Mouse (Mus musculus): ENCODE measurements around the gene Hcrtr1.

DNA sequence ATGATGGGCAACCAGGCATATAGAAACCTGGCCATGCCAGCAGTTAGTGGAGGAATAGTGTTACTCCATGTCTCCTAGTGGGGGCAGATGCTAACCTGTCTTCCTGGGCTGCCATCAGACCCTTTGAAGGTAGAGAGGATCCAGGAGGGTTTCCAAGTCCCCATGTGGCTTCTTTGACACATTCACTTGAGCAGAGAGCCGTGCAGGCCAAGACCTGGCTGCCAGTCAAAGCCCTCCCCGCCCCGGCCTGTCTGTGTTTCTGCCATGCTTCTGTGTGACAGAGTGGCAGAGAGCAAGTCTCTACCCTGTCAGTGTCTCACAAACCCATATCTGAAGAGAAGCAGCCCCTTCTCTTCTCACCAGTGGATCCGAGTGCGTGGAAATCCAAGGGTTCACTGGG, 44.7 kb upstream of the Hcrtr1 start:
- no peak for TF ChIP-seq CTCF (IDR thresholded peaks at IDR 0.05; ENCODE audit: insufficient read depth, low read length)
- TF ChIP-seq POLR2A (IDR thresholded peaks at IDR 0.05; ENCODE audit: borderline replicate concordance, extremely low read depth, low read depth, low read length) = no peak

Measured in lung, adult 2 months (tissue).